Mouse (Mus musculus) G1E (cell line): Measurements from ENCODE around the gene Ctcfl. TPM values are rescaled to one million over a fixed set of nuclear protein-coding genes. Genes with fewer than 3 reads are reported as not detected.

Experiments used
- ATAC-seq: 2 replicates; pipeline ENCODE4 v1.8.0; 2016; ENCODE audit warnings: mild to moderate bottlenecking; ENCODE audit not compliant: insufficient number of reproducible peaks, poor library complexity, low FRiP score, severe bottlenecking; ENCODE audit errors: extremely low read depth
- DNase-seq: peaks from one replicate; pipeline ENCODE4 v3.0.0; 2012; ENCODE audit warnings: low spot score
- H3K27me3 ChIP-seq: 2 replicates; pipeline ENCODE4 v1.6.1; 2012; ENCODE audit warnings: mild to moderate bottlenecking, low read length, inconsistent platforms; ENCODE audit not compliant: insufficient read depth
- H3K36me3 ChIP-seq: replicated peaks from 2 replicates; pipeline ENCODE3; 2012; ENCODE audit warnings: mild to moderate bottlenecking, inconsistent platforms
- H3K4me1 ChIP-seq: 2 replicates; pipeline ENCODE4 v1.6.1; 2012; ENCODE audit warnings: low read depth, low read length, inconsistent platforms, mixed read lengths; ENCODE audit not compliant: insufficient read depth
- H3K4me3 ChIP-seq: 2 replicates; pipeline ENCODE4 v1.5.1; 2012; ENCODE audit warnings: low read depth, mild to moderate bottlenecking, inconsistent platforms, low read length, moderate library complexity, mixed read lengths
- H3K9me3 ChIP-seq: replicated peaks from 2 replicates; pipeline ENCODE4 v1.6.1; 2012; ENCODE audit warnings: inconsistent platforms
- CTCF ChIP-seq: IDR thresholded peaks from 2 replicates; pipeline ENCODE4 v1.5.1; 2012; ENCODE audit warnings: low read depth, low read length, inconsistent platforms, mixed read lengths
- GATA1 ChIP-seq: IDR thresholded peaks from 2 replicates; pipeline ENCODE4 v1.6.1; 2012; ENCODE audit warnings: borderline replicate concordance, low read length, inconsistent platforms, mixed read lengths
- GATA2 ChIP-seq: IDR thresholded peaks from 2 replicates; pipeline ENCODE4 v1.6.1; 2012; ENCODE audit warnings: low read depth, low read length, inconsistent platforms, borderline replicate concordance
- POLR2AphosphoS5 ChIP-seq: IDR thresholded peaks from 2 replicates; pipeline ENCODE4 v1.6.1; 2012; ENCODE audit warnings: low read depth, low read length, inconsistent platforms; ENCODE audit not compliant: insufficient replicate concordance
- TAL1 ChIP-seq: conservative IDR thresholded peaks from 2 replicates; pipeline ENCODE4 v1.6.1; 2012; ENCODE audit warnings: low read depth, low read length, inconsistent platforms, mixed read lengths
- polyA plus RNA-seq: library from polyadenylated mRNA; stranded (reverse); fragments of >175 nt; gene quantifications from 2 replicates; pipeline ENCODE4 v1.2.3, GENCODE M21; 2012
- total RNA-seq, 2 experiments: library from RNA; stranded (forward) in 1 of 2; stranded (reverse) in 1 of 2; fragments of 200-1000 nt in 1 of 2; fragments of >200 nt in 1 of 2; fragmentation: Nextera tagmentation in 1 of 2; gene quantifications; 2 replicates each; pipeline ENCODE4 v1.2.3; 2014 to 2017

Ctcfl gene
- total and polyA plus RNA-seq, 3 experiments = not detected

DNA sequence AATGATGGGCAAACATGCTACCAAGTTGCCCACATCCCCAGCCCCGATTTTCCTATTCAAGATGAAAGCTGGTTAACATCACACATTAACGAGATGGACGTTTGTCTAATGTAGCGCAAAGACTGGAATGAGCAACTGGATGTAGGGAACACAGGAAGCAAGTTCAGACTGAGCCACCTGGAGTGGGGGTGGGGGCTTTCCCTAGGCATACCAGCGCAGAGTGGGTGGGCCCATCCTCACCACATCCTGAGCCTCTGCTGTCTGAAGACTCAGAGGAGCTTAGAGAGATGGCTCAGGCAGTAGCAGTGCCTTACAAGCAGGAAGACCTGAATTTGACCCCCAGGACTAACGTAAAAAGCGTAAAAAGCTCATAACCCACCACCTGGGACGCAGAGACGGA is 33.6 kb downstream of the Ctcfl start:
- H3K27me3 ChIP-seq = no peaks in the 10 kb centered on the region
- H3K4me1 ChIP-seq = peaks cover 15% of the 10 kb centered on the region
- H3K4me3 ChIP-seq = no peak overlapping the region
- TF ChIP-seq POLR2AphosphoS5 (no peak), GATA2 (no peak), CTCF (no peak), GATA1 (no peak), TAL1 (no peak)
- DNase-seq (no peak), ATAC-seq (no peak)
- H3K9me3 ChIP-seq = no peaks in the 10 kb centered on the region
- H3K36me3 ChIP-seq = no peaks in the 10 kb centered on the region

DNA sequence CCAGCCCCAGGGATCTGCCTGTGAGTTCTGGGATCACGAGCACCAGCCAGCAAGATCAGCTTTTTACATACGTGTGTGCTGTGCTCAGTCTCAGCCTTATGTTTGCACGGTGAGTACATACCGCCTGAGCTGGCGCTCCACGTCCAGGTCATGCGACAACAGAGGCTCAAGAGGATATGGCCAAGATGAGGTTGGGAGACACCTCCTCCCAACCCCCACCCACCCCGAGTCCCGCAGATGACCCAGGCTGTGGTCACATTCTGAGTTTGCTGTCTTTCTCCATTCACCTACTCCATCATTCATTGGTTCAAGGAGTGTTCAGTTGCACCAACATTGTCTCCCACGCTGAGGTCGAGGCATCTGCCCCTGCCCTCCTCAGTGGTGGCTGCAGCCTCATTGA is 34.5 kb downstream of the Ctcfl start:
- ATAC-seq (no peak), DNase-seq (no peak)
- H3K9me3 ChIP-seq = no peaks in the 10 kb centered on the region
- peaks cover 3% of the 10 kb centered on the region; the same call in 1 of the 2 replicates for H3K27me3 ChIP-seq
- no peak for TF ChIP-seq GATA1
- no peak for TF ChIP-seq POLR2AphosphoS5
- no peak for TF ChIP-seq GATA2
- TF ChIP-seq TAL1 = no peak
- no peak for TF ChIP-seq CTCF
- H3K36me3 ChIP-seq = no peaks in the 10 kb centered on the region
- H3K4me1 ChIP-seq = peaks cover 19% of the 10 kb centered on the region
- H3K4me3 ChIP-seq = no peak overlapping the region; the same call in 1 of the 2 replicates

DNA sequence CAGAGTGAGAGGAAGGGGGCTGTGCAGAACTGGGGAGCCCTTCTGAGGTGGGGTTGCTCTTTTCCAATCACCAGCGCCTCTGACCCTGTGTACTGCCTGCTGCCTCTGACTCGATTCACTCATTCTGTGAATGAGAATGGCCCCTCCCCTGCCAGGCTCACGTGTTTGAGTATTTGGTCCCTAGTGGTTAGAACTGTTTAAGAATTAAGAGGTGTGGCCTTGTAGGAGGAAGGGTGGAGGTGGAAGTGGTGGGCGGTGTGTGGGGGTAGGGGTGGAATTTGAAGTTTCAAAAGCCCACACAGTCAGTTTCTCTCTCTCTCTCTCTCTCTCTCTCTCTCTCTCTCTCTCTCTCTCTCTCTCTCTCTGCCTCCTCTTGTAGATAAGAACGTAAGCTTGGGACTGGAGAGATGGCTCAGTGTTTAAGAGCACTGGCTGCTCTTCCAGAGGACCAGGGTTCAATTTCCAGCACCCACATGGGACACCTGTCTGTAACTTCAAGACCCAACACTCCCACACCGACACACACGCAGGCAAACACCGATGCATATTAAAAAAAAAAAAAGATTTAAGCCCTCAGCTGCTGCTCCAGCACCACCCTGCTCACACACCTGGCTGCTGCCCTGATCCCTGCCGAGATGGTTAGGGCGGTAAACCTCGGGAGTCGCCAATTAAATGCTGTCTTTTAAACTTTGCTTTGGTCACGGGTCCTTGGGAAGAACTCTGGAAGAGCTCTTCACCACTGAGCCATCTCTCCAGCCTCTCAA is 35.4 kb downstream of the Ctcfl start:
- Histone ChIP-seq H3K4me1 (peaks cover 19% of the 10 kb centered on the region), H3K27me3 (peaks cover 10% of the 10 kb centered on the region), H3K4me3 (peak overlapping the region; percentile 46; the same call in 1 of the 2 replicates), H3K36me3 (no peaks in the 10 kb centered on the region), H3K9me3 (no peaks in the 10 kb centered on the region)
- TF ChIP-seq GATA2 = no peak
- TF ChIP-seq POLR2AphosphoS5 = no peak
- no peak for TF ChIP-seq GATA1
- peak; percentile 85 for ATAC-seq
- DNase-seq = peak; percentile 48

DNA sequence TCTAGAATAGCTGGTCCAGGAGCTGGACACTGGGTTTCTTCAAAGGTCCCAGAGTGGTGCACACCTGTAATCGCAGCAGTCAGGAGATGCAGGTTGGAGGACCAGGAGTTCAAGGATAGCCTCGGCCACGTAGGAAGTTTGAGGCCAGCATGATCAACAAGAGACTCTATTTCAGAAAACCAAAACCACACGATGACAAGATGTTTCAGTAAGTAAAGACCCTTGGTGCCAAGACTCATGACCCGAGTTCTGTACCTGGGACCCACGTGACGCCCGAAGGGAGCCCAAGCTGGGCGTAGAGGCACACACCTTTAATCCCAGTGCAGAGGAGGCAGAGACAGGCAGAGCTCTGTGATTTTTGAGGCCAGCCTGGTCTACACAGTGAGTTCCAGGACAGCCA is 36.2 kb downstream of the Ctcfl start:
- Histone ChIP-seq H3K36me3 (no peaks in the 10 kb centered on the region), H3K27me3 (peaks cover 10% of the 10 kb centered on the region), H3K4me3 (no peak overlapping the region; the same call in 1 of the 2 replicates), H3K4me1 (peaks cover 19% of the 10 kb centered on the region), H3K9me3 (no peaks in the 10 kb centered on the region)
- ATAC-seq (no peak), DNase-seq (no peak)
- TF ChIP-seq GATA1 (no peak), POLR2AphosphoS5 (no peak), CTCF (no peak), GATA2 (no peak), TAL1 (no peak)

DNA sequence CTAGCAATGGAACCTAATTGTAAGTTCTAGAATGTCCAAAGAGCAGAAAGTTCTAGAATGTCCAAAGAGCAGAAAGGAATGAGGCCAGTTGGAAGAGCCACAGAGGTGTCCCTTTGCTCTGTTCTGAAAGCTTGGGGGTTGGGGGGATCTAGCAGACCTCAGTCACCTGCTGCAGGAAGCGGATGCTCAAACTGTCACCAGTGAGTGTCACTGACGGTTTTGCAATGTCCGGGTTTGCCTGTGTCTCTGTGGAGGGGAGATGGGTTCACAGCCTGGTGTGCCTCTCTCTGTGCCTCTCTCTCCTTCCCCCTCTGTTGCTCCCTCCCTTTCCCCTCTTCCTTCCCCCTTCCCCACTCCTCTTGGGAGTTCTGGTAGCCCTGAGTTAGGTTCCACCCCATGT is 36.6 kb downstream of the Ctcfl start:
- no peak for TF ChIP-seq CTCF
- TF ChIP-seq TAL1 = no peak
- no peak for TF ChIP-seq GATA1
- no peak for TF ChIP-seq GATA2
- no peak for TF ChIP-seq POLR2AphosphoS5
- Histone ChIP-seq H3K9me3 (no peaks in the 10 kb centered on the region), H3K4me1 (peaks cover 19% of the 10 kb centered on the region), H3K36me3 (no peaks in the 10 kb centered on the region), H3K4me3 (no peak overlapping the region), H3K27me3 (peaks cover 10% of the 10 kb centered on the region)
- DNase-seq = no peak
- no peak for ATAC-seq

DNA sequence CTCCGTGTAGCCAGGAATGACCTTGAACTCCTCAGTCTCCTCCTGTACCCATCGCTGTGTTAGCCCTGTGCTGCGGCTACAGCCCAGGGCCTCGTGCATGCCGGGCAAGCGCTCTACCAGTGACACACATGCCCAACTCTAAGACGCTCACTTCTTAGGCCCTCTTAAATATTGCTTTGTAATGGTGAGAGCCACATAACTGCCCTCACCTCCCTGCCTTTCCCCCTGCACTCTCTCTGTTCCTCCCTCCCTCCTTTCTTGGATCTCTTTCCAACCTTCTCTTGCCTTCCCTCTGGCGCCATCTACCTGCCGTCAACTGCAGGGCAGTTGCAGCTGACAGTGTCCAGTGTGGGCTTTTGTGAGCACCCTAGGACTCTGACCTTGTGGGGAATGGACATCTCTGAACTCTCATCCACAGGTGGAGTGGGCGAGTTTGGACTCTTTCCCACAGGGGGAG is 38.5 kb downstream of the Ctcfl start:
- TF ChIP-seq POLR2AphosphoS5 (no peak), CTCF (peak; percentile 65)
- Histone ChIP-seq H3K4me3 (no peak overlapping the region), H3K36me3 (no peaks in the 10 kb centered on the region), H3K27me3 (peaks cover 10% of the 10 kb centered on the region), H3K4me1 (peaks cover 22% of the 10 kb centered on the region), H3K9me3 (no peaks in the 10 kb centered on the region)
- peak; percentile 51; the same call in 1 of the 2 replicates for ATAC-seq
- DNase-seq = peak; percentile 59
